Mouse (Mus musculus): ENCODE data around the gene Map3k14. TPM values are rescaled to one million over a fixed set of nuclear protein-coding genes. Genes with fewer than 3 reads are reported as not detected.
A peak's percentile ranks its signal among the peaks of the same experiment; 100 is the strongest.

The Map3k14 gene
- polyA plus RNA-seq, 1 experiment from 2014 or later, result 4.7 TPM

- peak; percentile 66; the same call in 1 of the 2 replicates for ATAC-seq (ENCODE audit: insufficient number of reproducible peaks, insufficient read depth, low FRiP score, low TSS enrichment)
- Histone ChIP-seq H3K36me3 (no peaks in the 10 kb centered on the region), H3K9ac (peak overlapping the region; percentile 33), H3K9me3 (no peaks in the 10 kb centered on the region), H3K4me3 (peak overlapping the region; percentile 46), H3K27me3 (peaks cover 76% of the 10 kb centered on the region), H3K4me1 (peaks cover 30% of the 10 kb centered on the region), H3K27ac (no peak overlapping the region), H3K4me2 (replicated peaks) (peak overlapping the region; percentile 91)
- 2% methylated on average over 58 of the region's 59 CpGs for WGBS
Measured at GRCm38 (mm10) chr11:103198911-103199803, 68.1 kb downstream of the Map3k14 start.

- Histone ChIP-seq H3K9me3 (no peaks in the 10 kb centered on the region), H3K4me1 (peaks cover 30% of the 10 kb centered on the region), H3K4me3 (peak overlapping the region; percentile 46), H3K27ac (no peak overlapping the region), H3K9ac (no peak overlapping the region), H3K4me2 (replicated peaks) (peak overlapping the region; percentile 91), H3K36me3 (no peaks in the 10 kb centered on the region), H3K27me3 (peaks cover 84% of the 10 kb centered on the region)
- WGBS, result 5% methylated on average over 16 of the region's 16 CpGs
- ATAC-seq (ENCODE audit: insufficient number of reproducible peaks, insufficient read depth, low FRiP score, low TSS enrichment), result no peak
Measured at GRCm38 (mm10) chr11:103198339-103198738, 68.9 kb downstream of the Map3k14 start.

GRCm38 (mm10) chr11:103197340-103197739 is 69.9 kb downstream of the Map3k14 start:
- ATAC-seq (ENCODE audit: insufficient number of reproducible peaks, insufficient read depth, low FRiP score, low TSS enrichment), result no peak
- Histone ChIP-seq H3K9me3 (no peaks in the 10 kb centered on the region), H3K9ac (no peak overlapping the region), H3K4me2 (replicated peaks) (no peak overlapping the region), H3K4me1 (peaks cover 34% of the 10 kb centered on the region), H3K27ac (no peak overlapping the region), H3K4me3 (no peak overlapping the region), H3K27me3 (peaks cover 94% of the 10 kb centered on the region), H3K36me3 (no peaks in the 10 kb centered on the region)
- 89% methylated on average over 4 of the region's 4 CpGs for WGBS

GRCm38 (mm10) chr11:103195656-103196055 is 71.6 kb downstream of the Map3k14 start:
- no peaks in the 10 kb centered on the region for H3K36me3 ChIP-seq
- H3K27ac ChIP-seq, result no peak overlapping the region
- ATAC-seq (ENCODE audit: insufficient number of reproducible peaks, insufficient read depth, low FRiP score, low TSS enrichment), result no peak

GRCm38 (mm10) chr11:103195236-103195635 is 72.0 kb downstream of the Map3k14 start:
- Histone ChIP-seq H3K9me3 (no peaks in the 10 kb centered on the region), H3K4me2 (replicated peaks) (no peak overlapping the region), H3K27ac (no peak overlapping the region), H3K9ac (no peak overlapping the region), H3K36me3 (no peaks in the 10 kb centered on the region), H3K27me3 (peaks cover 100% of the 10 kb centered on the region), H3K4me1 (peaks cover 24% of the 10 kb centered on the region), H3K4me3 (no peak overlapping the region)
- 90% methylated on average over 18 of the region's 18 CpGs for WGBS
- ATAC-seq (ENCODE audit: insufficient number of reproducible peaks, insufficient read depth, low FRiP score, low TSS enrichment), result no peak

More at GRCm38 (mm10) chr11:103195656-103196055, 71.6 kb downstream of the Map3k14 start:
- no peak overlapping the region for H3K4me3 ChIP-seq
- H3K9ac ChIP-seq, result no peak overlapping the region
- peaks cover 24% of the 10 kb centered on the region for H3K4me1 ChIP-seq
- H3K4me2 ChIP-seq (replicated peaks), result no peak overlapping the region
- no peaks in the 10 kb centered on the region for H3K9me3 ChIP-seq
- 78% methylated on average over 5 of the region's 5 CpGs for WGBS
- H3K27me3 ChIP-seq, result peaks cover 100% of the 10 kb centered on the region

- no peak overlapping the region for H3K4me2 ChIP-seq (replicated peaks)
- peaks cover 14% of the 10 kb centered on the region for H3K4me1 ChIP-seq
- peaks cover 93% of the 10 kb centered on the region for H3K27me3 ChIP-seq
- no peak overlapping the region for H3K27ac ChIP-seq
- H3K9me3 ChIP-seq, result no peaks in the 10 kb centered on the region
- no peaks in the 10 kb centered on the region for H3K36me3 ChIP-seq
- no peak overlapping the region for H3K9ac ChIP-seq
- WGBS, result 35% methylated on average over 9 of the region's 9 CpGs
- ATAC-seq (ENCODE audit: insufficient number of reproducible peaks, insufficient read depth, low FRiP score, low TSS enrichment), result no peak
- no peak overlapping the region for H3K4me3 ChIP-seq
Measured at GRCm38 (mm10) chr11:103193825-103194168, 73.5 kb downstream of the Map3k14 start.

- Histone ChIP-seq H3K27me3 (peaks cover 87% of the 10 kb centered on the region), H3K4me1 (peaks cover 8% of the 10 kb centered on the region; the same call in 1 of the 2 replicates), H3K27ac (no peak overlapping the region), H3K4me2 (replicated peaks) (peak overlapping the region; percentile 48), H3K4me3 (peak overlapping the region; percentile 18; the same call in 1 of the 2 replicates), H3K9me3 (no peaks in the 10 kb centered on the region), H3K9ac (0 out of 2 replicates have a peak overlapping the region, but pooled peaks have one; percentile 12), H3K36me3 (no peaks in the 10 kb centered on the region)
- ATAC-seq (ENCODE audit: insufficient number of reproducible peaks, insufficient read depth, low FRiP score, low TSS enrichment), result no peak; the same call in 1 of the 2 replicates
- WGBS, result 6% methylated on average over 40 of the region's 44 CpGs
Measured at GRCm38 (mm10) chr11:103192956-103193824, 74.1 kb downstream of the Map3k14 start.

- Histone ChIP-seq H3K4me1 (peaks cover 6% of the 10 kb centered on the region; the same call in 1 of the 2 replicates), H3K9me3 (no peaks in the 10 kb centered on the region), H3K27ac (no peak overlapping the region), H3K4me3 (peak overlapping the region; percentile 18; the same call in 1 of the 2 replicates), H3K27me3 (peaks cover 79% of the 10 kb centered on the region), H3K9ac (peak overlapping the region; percentile 12; the same call in 1 of the 2 replicates), H3K36me3 (no peaks in the 10 kb centered on the region), H3K4me2 (replicated peaks) (peak overlapping the region; percentile 48)
- no peak for ATAC-seq (ENCODE audit: insufficient number of reproducible peaks, insufficient read depth, low FRiP score, low TSS enrichment)
- 13% methylated on average over 28 of the region's 28 CpGs for WGBS
Measured at GRCm38 (mm10) chr11:103192230-103192955, 74.9 kb downstream of the Map3k14 start.

- no peak overlapping the region for H3K27ac ChIP-seq
- H3K4me2 ChIP-seq (replicated peaks), result no peak overlapping the region
- peaks cover 10% of the 10 kb centered on the region for H3K27me3 ChIP-seq
- WGBS, result 30% methylated on average over 2 of the region's 2 CpGs
- H3K4me1 ChIP-seq, result no peaks in the 10 kb centered on the region
- H3K9ac ChIP-seq, result no peak overlapping the region
- no peaks in the 10 kb centered on the region for H3K9me3 ChIP-seq
- ATAC-seq (ENCODE audit: insufficient number of reproducible peaks, insufficient read depth, low FRiP score, low TSS enrichment), result no peak
- H3K36me3 ChIP-seq, result no peaks in the 10 kb centered on the region
- no peak overlapping the region for H3K4me3 ChIP-seq
Measured at GRCm38 (mm10) chr11:103184891-103185290, 82.4 kb downstream of the Map3k14 start.

GRCm38 (mm10) chr11:103181911-103182310 is 85.4 kb downstream of the Map3k14 start:
- H3K4me3 ChIP-seq, result no peak overlapping the region
- H3K4me2 ChIP-seq (replicated peaks), result no peak overlapping the region
- no peak for ATAC-seq (ENCODE audit: insufficient number of reproducible peaks, insufficient read depth, low FRiP score, low TSS enrichment)
- no peaks in the 10 kb centered on the region for H3K36me3 ChIP-seq
- H3K27me3 ChIP-seq, result peaks cover 6% of the 10 kb centered on the region; the same call in 1 of the 2 replicates
- no peaks in the 10 kb centered on the region for H3K4me1 ChIP-seq
- H3K9ac ChIP-seq, result no peak overlapping the region
- no peaks in the 10 kb centered on the region for H3K9me3 ChIP-seq
- WGBS, result 82% methylated on average over 3 of the region's 3 CpGs
- H3K27ac ChIP-seq, result no peak overlapping the region

- Histone ChIP-seq H3K27me3 (peaks cover 6% of the 10 kb centered on the region; the same call in 1 of the 2 replicates), H3K9ac (no peak overlapping the region), H3K27ac (no peak overlapping the region), H3K4me2 (replicated peaks) (no peak overlapping the region), H3K4me1 (no peaks in the 10 kb centered on the region), H3K9me3 (no peaks in the 10 kb centered on the region), H3K36me3 (no peaks in the 10 kb centered on the region), H3K4me3 (no peak overlapping the region)
- no peak for ATAC-seq (ENCODE audit: insufficient number of reproducible peaks, insufficient read depth, low FRiP score, low TSS enrichment)
- WGBS, result 73% methylated on average over 9 of the region's 9 CpGs
Measured at GRCm38 (mm10) chr11:103181349-103181748, 85.9 kb downstream of the Map3k14 start.
